Mouse (Mus musculus): Measurements from ENCODE around the gene Ltbp2. TPM values are rescaled to one million over a fixed set of nuclear protein-coding genes. Genes with fewer than 3 reads are reported as not detected.

Ltbp2 gene
- polyA plus RNA-seq, 1 experiment = 96.8 TPM

- no peak for DNase-seq
- TF ChIP-seq POLR2A (IDR thresholded peaks at IDR 0.05; ENCODE audit: borderline replicate concordance, extremely low read depth, low read depth, low read length) = no peak
- TF ChIP-seq CTCF (IDR thresholded peaks at IDR 0.05; ENCODE audit: insufficient read depth, low read length) = no peak
- H3K4me1 ChIP-seq (ENCODE audit: control insufficient read depth, insufficient read depth, low read length) = no peaks in the 10 kb centered on the region
- 68% methylated on average over 10 of the region's 10 CpGs for WGBS
- no peak overlapping the region for H3K4me3 ChIP-seq (replicated peaks; ENCODE audit: extremely low read depth, low read depth, low read length)
Observed at GRCm38 (mm10) chr12:84831648-84832047, 44.7 kb downstream of the Ltbp2 start.

GRCm38 (mm10) chr12:84831141-84831540, 45.2 kb downstream of the Ltbp2 start:
- DNase-seq = no peak
- H3K4me1 ChIP-seq (ENCODE audit: control insufficient read depth, insufficient read depth, low read length) = no peaks in the 10 kb centered on the region
- no peak for TF ChIP-seq POLR2A (IDR thresholded peaks at IDR 0.05; ENCODE audit: borderline replicate concordance, extremely low read depth, low read depth, low read length)
- H3K4me3 ChIP-seq (replicated peaks; ENCODE audit: extremely low read depth, low read depth, low read length) = no peak overlapping the region
- WGBS = 47% methylated on average over 5 of the region's 5 CpGs

GRCm38 (mm10) chr12:84830438-84830837, 45.9 kb downstream of the Ltbp2 start:
- no peak for DNase-seq
- no peak overlapping the region for H3K4me3 ChIP-seq (replicated peaks; ENCODE audit: extremely low read depth, low read depth, low read length)
- WGBS = 86% methylated on average over 5 of the region's 5 CpGs
- no peak for TF ChIP-seq POLR2A (IDR thresholded peaks at IDR 0.05; ENCODE audit: borderline replicate concordance, extremely low read depth, low read depth, low read length)
- TF ChIP-seq CTCF (IDR thresholded peaks at IDR 0.05; ENCODE audit: insufficient read depth, low read length) = no peak
- H3K4me1 ChIP-seq (ENCODE audit: control insufficient read depth, insufficient read depth, low read length) = no peaks in the 10 kb centered on the region

GRCm38 (mm10) chr12:84829913-84830312, 46.4 kb downstream of the Ltbp2 start:
- TF ChIP-seq CTCF (IDR thresholded peaks at IDR 0.05; ENCODE audit: insufficient read depth, low read length) (no peak), POLR2A (IDR thresholded peaks at IDR 0.05; ENCODE audit: borderline replicate concordance, extremely low read depth, low read depth, low read length) (no peak)
- H3K4me1 ChIP-seq (ENCODE audit: control insufficient read depth, insufficient read depth, low read length) = no peaks in the 10 kb centered on the region
- DNase-seq = no peak
- 64% methylated on average over 10 of the region's 10 CpGs for WGBS
- no peak overlapping the region for H3K4me3 ChIP-seq (replicated peaks; ENCODE audit: extremely low read depth, low read depth, low read length)

DNA sequence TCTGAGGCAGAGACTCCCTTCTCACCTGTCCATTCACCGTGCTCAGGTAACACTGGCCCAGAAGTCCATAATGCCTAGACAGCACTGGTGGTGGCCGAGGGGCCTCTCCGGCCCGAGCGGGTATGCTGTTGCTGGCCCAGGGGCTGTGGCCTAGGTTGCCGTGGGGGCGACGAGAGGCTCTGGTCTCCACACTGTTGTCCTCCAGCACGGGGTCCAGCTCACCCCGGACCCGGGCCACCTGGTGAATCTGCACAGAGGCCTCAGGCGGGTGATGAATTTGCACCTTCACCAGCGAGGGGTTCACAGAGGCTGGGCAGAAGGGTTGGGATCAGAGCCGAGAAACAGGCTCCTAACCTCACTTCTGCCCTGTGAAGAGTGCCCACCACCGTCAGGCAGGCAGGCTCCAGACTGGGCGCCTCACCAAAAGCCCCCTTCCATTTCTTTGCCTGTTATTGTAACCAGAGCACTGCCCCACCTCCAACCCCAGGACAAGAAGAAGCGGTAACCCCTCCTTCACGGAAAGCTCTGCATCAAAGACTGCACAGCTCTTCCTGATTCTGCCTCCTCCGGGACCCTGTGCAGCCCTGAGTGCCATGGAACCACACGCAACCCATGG, 47.1 kb downstream of the Ltbp2 start:
- Histone ChIP-seq H3K4me3 (replicated peaks; ENCODE audit: extremely low read depth, low read depth, low read length) (no peak overlapping the region), H3K4me1 (ENCODE audit: control insufficient read depth, insufficient read depth, low read length) (no peaks in the 10 kb centered on the region)
- no peak for TF ChIP-seq CTCF (IDR thresholded peaks at IDR 0.05; ENCODE audit: insufficient read depth, low read length)
- no peak for TF ChIP-seq POLR2A (IDR thresholded peaks at IDR 0.05; ENCODE audit: borderline replicate concordance, extremely low read depth, low read depth, low read length)
- 85% methylated on average over 20 of the region's 20 CpGs for WGBS
- DNase-seq = no peak

DNA sequence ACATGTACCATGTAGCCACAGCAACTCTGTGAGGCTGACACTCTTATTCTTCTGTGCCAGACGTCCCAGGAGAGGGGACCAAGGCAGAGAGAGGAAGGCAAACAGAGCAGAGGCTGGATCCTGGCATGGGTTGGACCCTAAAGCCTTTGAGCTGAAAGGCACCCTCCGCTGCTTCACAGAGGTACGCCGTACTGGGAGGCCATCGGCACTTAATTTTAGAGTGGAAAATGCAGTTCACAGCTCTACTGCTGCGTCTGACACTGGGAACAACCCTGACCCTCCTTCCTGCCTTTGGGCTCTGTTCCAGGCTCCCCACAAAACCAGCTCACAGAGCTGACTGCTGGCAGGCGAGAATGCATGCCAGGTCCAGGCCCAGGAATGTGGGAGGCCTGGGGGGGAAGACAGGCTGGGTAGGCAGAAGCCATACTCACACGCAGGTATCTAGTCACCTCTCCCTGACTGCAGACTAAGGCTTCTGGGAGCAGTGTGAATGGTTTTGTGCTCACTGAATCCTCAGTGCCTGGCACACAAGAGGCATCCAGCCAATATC, 48.9 kb downstream of the Ltbp2 start:
- Histone ChIP-seq H3K4me3 (replicated peaks; ENCODE audit: extremely low read depth, low read depth, low read length) (no peak overlapping the region), H3K4me1 (ENCODE audit: control insufficient read depth, insufficient read depth, low read length) (no peaks in the 10 kb centered on the region)
- 43% methylated on average over 8 of the region's 8 CpGs for WGBS
- TF ChIP-seq POLR2A (IDR thresholded peaks at IDR 0.05; ENCODE audit: borderline replicate concordance, extremely low read depth, low read depth, low read length) = no peak
- no peak for TF ChIP-seq CTCF (IDR thresholded peaks at IDR 0.05; ENCODE audit: insufficient read depth, low read length)
- DNase-seq = no peak

GRCm38 (mm10) chr12:84824203-84824602, 52.1 kb downstream of the Ltbp2 start:
- Histone ChIP-seq H3K4me3 (replicated peaks; ENCODE audit: extremely low read depth, low read depth, low read length) (no peak overlapping the region), H3K4me1 (ENCODE audit: control insufficient read depth, insufficient read depth, low read length) (no peaks in the 10 kb centered on the region)
- 50% methylated on average over 5 of the region's 5 CpGs for WGBS
- no peak for DNase-seq
- TF ChIP-seq CTCF (IDR thresholded peaks at IDR 0.05; ENCODE audit: insufficient read depth, low read length) (no peak), POLR2A (IDR thresholded peaks at IDR 0.05; ENCODE audit: borderline replicate concordance, extremely low read depth, low read depth, low read length) (no peak)

- TF ChIP-seq POLR2A (IDR thresholded peaks at IDR 0.05; ENCODE audit: borderline replicate concordance, extremely low read depth, low read depth, low read length) = no peak
- TF ChIP-seq CTCF (IDR thresholded peaks at IDR 0.05; ENCODE audit: insufficient read depth, low read length) = no peak
- 44% methylated on average over 7 of the region's 7 CpGs for WGBS
- no peaks in the 10 kb centered on the region for H3K4me1 ChIP-seq (ENCODE audit: control insufficient read depth, insufficient read depth, low read length)
- no peak for DNase-seq
- H3K4me3 ChIP-seq (replicated peaks; ENCODE audit: extremely low read depth, low read depth, low read length) = no peak overlapping the region
Observed at GRCm38 (mm10) chr12:84823601-84824000, 52.7 kb downstream of the Ltbp2 start.

- WGBS = 71% methylated on average over 13 of the region's 13 CpGs
- Histone ChIP-seq H3K4me1 (ENCODE audit: control insufficient read depth, insufficient read depth, low read length) (no peaks in the 10 kb centered on the region), H3K4me3 (replicated peaks; ENCODE audit: extremely low read depth, low read depth, low read length) (no peak overlapping the region)
- TF ChIP-seq CTCF (IDR thresholded peaks at IDR 0.05; ENCODE audit: insufficient read depth, low read length) (no peak), POLR2A (IDR thresholded peaks at IDR 0.05; ENCODE audit: borderline replicate concordance, extremely low read depth, low read depth, low read length) (no peak)
- DNase-seq = no peak
Observed at GRCm38 (mm10) chr12:84819236-84820168, 56.8 kb downstream of the Ltbp2 start.

Data from lung, adult 2 months (tissue).